Mouse (Mus musculus) midbrain, postnatal 0 days (tissue): ENCODE results near the gene Abcd4. TPM values are rescaled to one million over a fixed set of nuclear protein-coding genes. Genes with fewer than 3 reads are reported as not detected.

ENCODE experiments used
- ATAC-seq: fragments of 200-750 bp; cut with Nextera tagmentation; 2 replicates; pipeline ENCODE4 v1.8.0; 2017; ENCODE audit warnings: moderate number of reproducible peaks, mild to moderate bottlenecking, moderate TSS enrichment, moderate library complexity; ENCODE audit not compliant: low FRiP score
- DNase-seq: peaks from one replicate; pipeline ENCODE4 v3.0.0-alpha.2; 2015; ENCODE audit warnings: low spot score
- H3K27ac ChIP-seq: fragments of 300-500 bp; sonication (generic); 2 replicates; pipeline ENCODE4 v1.5.1; 2014; ENCODE audit warnings: low read depth, mild to moderate bottlenecking, low read length, mixed read lengths
- H3K27me3 ChIP-seq: fragments of 300-500 bp; sonication (generic); 2 replicates; pipeline ENCODE4 v1.6.1; 2014; ENCODE audit warnings: low read length, control low read depth, mixed read lengths; ENCODE audit not compliant: insufficient read depth
- H3K36me3 ChIP-seq: fragments of 300-500 bp; sonication (generic); 2 replicates; pipeline ENCODE4 v1.6.1; 2014; ENCODE audit warnings: low read length, control low read depth, mixed read lengths; ENCODE audit not compliant: insufficient read depth
- H3K4me1 ChIP-seq: fragments of 300-500 bp; sonication (generic); 2 replicates; pipeline ENCODE4 v1.6.1; 2014; ENCODE audit warnings: mild to moderate bottlenecking, control low read depth, antibody characterized with exemption, low read length, mixed read lengths; ENCODE audit not compliant: insufficient read depth
- H3K4me2 ChIP-seq: fragments of 300-500 bp; sonication (generic); 2 replicates; pipeline ENCODE4 v1.6.1; 2014; ENCODE audit warnings: low read depth, mild to moderate bottlenecking, low read length, mixed read lengths; ENCODE audit not compliant: poor library complexity, severe bottlenecking
- H3K4me3 ChIP-seq: fragments of 300-500 bp; sonication (generic); 2 replicates; pipeline ENCODE4 v1.5.1; 2014; ENCODE audit warnings: low read depth, mild to moderate bottlenecking, low read length, moderate library complexity
- H3K9ac ChIP-seq: fragments of 300-500 bp; sonication (generic); replicated peaks from 2 replicates; pipeline ENCODE4 v1.6.1; 2014; ENCODE audit warnings: mild to moderate bottlenecking, low read length, moderate library complexity, mixed read lengths; ENCODE audit not compliant: poor library complexity, severe bottlenecking
- H3K9me3 ChIP-seq: fragments of 300-500 bp; sonication (generic); 2 replicates; pipeline ENCODE4 v1.6.1; 2016; ENCODE audit warnings: low read length, control low read depth
- CTCF ChIP-seq: IDR thresholded peaks from 2 replicates; pipeline ENCODE4 v1.5.1; 2016; ENCODE audit warnings: antibody characterized with exemption, mild to moderate bottlenecking
- WGBS: fragments of 180-500 bp; shearing (Covaris S2); extraction: QIAGEN DNeasy Blood & Tissue Kit; methylation state at CpG from one replicate; pipeline ENCODE4 v1.1.7; 2014; 5-methylcytosine and 5-hydroxymethylcytosine counted together
- polyA plus RNA-seq: library from polyadenylated mRNA; unstranded; fragments of >200 nt; fragmentation: Nextera tagmentation; extraction: Ambion mirVana; gene quantifications from 2 replicates; pipeline ENCODE4 v1.2.1, GENCODE M21; 2015
- total RNA-seq: library from RNA; depleted of rRNA; stranded (reverse); fragments of >200 nt; gene quantifications from 2 replicates; pipeline ENCODE4 v1.2.3, GENCODE M21; 2014

Gene Abcd4
- total and polyA plus RNA-seq, 2 experiments from 2014 or later, result 9.0 to 10.0 TPM

DNA sequence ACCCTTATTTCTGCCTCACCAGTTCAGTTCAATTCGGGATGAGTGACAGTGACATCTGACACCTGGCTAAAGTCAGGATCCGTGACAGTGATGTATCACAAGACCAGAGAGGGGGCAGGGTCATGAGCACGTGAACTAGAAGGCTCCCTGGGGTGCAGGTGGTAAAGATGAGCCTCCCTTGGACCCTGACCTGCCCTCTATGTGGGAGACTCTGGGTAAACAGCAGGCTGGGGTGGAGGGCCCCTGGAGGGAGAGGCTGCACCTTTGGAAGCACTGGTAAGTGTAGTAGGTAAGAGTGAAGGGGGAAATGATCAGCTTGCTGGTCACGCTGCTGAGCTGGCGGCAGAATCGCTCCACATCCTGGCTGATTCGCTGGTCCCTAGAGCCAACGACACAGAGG is 4.7 kb downstream of the Abcd4 start:
- H3K27ac ChIP-seq, result no peak overlapping the region
- no peak overlapping the region for H3K4me3 ChIP-seq
- DNase-seq, result no peak
- no peaks in the 10 kb centered on the region for H3K27me3 ChIP-seq
- TF ChIP-seq CTCF, result no peak
- no peaks in the 10 kb centered on the region for H3K9me3 ChIP-seq
- no peak for ATAC-seq
- WGBS, result 72% methylated on average over 8 of the region's 8 CpGs
- H3K36me3 ChIP-seq, result peaks cover 6% of the 10 kb centered on the region
- no peaks in the 10 kb centered on the region for H3K4me1 ChIP-seq
- H3K9ac ChIP-seq, result no peak overlapping the region
- no peak overlapping the region for H3K4me2 ChIP-seq

DNA sequence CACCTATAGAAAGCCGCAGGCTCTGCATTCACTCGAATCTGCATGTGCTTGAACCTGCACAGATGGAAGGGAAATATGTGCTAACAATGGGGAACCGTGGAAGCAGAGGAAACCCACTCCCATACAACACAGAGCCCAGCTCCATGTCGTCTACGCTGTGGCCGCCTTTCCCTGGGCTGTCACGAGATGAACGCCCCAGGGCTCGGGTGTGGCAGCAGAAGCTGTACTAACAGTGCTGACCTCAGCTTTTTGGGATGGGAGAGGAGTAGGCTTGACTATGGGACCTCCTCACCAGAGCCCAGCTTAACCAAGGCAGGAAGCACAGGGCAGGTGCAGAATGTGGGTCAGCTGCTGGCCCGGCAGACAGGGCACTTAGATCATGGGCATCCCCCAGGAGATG is 5.5 kb downstream of the Abcd4 start:
- Histone ChIP-seq H3K9ac (no peak overlapping the region), H3K27ac (no peak overlapping the region), H3K27me3 (no peaks in the 10 kb centered on the region), H3K4me3 (no peak overlapping the region), H3K9me3 (no peaks in the 10 kb centered on the region), H3K4me2 (no peak overlapping the region), H3K4me1 (no peaks in the 10 kb centered on the region), H3K36me3 (peaks cover 6% of the 10 kb centered on the region)
- no peak for TF ChIP-seq CTCF
- ATAC-seq (no peak), DNase-seq (no peak)
- WGBS, result 92% methylated on average over 10 of the region's 10 CpGs

DNA sequence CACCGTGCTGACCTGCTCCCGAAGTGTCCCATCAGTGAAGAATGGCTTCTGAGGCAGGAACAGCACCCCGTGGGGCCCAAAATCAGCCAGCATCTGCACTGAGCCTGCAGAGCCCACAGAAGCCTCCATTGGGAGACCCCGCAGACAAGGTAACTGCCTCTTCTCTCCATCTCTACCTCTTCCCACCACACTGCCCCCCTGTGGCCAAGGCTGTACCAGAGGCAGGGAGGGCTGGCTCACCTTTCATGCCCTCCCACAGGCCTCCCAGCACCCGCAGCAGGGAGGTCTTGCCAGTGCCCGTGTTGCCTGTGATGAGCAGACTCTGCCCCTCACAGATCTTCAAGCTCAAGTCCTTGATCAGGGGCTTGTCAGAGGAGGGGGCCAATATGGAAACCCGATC is 11.4 kb downstream of the Abcd4 start:
- Histone ChIP-seq H3K36me3 (peaks cover 14% of the 10 kb centered on the region; the same call in 1 of the 2 replicates), H3K4me3 (no peak overlapping the region), H3K27me3 (no peaks in the 10 kb centered on the region), H3K4me2 (no peak overlapping the region), H3K9me3 (no peaks in the 10 kb centered on the region), H3K9ac (no peak overlapping the region), H3K27ac (no peak overlapping the region), H3K4me1 (no peaks in the 10 kb centered on the region)
- WGBS, result 78% methylated on average over 7 of the region's 7 CpGs
- no peak for ATAC-seq
- TF ChIP-seq CTCF, result peak; percentile 32; the same call in 1 of the 2 replicates
- no peak for DNase-seq

DNA sequence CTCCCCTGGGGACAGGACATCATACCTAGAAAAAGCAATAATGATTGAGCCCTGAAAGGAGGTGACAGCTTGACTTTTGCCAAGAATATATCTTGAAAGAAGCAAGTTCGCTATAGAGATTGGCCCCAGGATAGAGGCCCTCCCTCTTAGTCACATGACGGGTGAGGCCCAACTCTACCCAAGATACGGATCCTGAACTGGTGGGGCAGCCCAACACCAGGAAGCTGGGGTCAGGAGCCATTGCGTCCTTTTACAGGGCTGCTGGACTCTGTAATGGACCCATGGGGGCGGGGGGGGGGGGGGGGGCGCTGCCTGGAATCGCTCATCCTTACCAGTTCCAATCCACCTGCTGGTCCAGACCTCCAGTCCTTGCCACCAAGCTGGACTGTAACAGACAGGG is 13.2 kb downstream of the Abcd4 start:
- no peak overlapping the region for H3K4me2 ChIP-seq
- DNase-seq (no peak), ATAC-seq (no peak)
- H3K4me1 ChIP-seq, result no peaks in the 10 kb centered on the region
- WGBS, result 95% methylated on average over 6 of the region's 7 CpGs
- no peak overlapping the region for H3K27ac ChIP-seq
- no peak for TF ChIP-seq CTCF
- H3K9ac ChIP-seq, result no peak overlapping the region
- H3K9me3 ChIP-seq, result no peaks in the 10 kb centered on the region
- H3K36me3 ChIP-seq, result peaks cover 14% of the 10 kb centered on the region; the same call in 1 of the 2 replicates
- H3K27me3 ChIP-seq, result no peaks in the 10 kb centered on the region
- no peak overlapping the region for H3K4me3 ChIP-seq

DNA sequence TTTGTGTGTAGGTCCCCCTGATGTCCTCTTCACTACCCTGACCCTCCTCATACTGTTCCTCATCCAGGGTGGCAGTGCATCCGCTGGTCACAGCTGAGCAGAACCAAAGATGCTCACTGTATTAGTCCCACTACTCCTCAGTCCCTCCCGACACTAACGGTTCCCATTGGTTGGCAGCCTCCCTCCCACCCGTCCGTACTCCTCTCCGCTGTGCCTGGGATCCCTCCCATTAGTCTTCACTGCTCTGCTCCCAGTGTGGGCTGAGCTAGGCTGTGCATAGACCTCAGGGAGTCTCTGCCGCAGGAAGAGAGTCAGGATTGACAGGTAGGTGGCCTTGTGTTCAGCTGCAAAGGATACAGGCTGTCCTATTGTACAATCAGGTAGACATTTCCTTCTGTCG is 18.9 kb downstream of the Abcd4 start:
- Histone ChIP-seq H3K9ac (no peak overlapping the region), H3K9me3 (no peaks in the 10 kb centered on the region), H3K4me2 (no peak overlapping the region), H3K36me3 (peaks cover 5% of the 10 kb centered on the region; the same call in 1 of the 2 replicates), H3K4me1 (no peaks in the 10 kb centered on the region), H3K4me3 (no peak overlapping the region), H3K27ac (no peak overlapping the region), H3K27me3 (peaks cover 7% of the 10 kb centered on the region; the same call in 1 of the 2 replicates)
- no peak for TF ChIP-seq CTCF
- WGBS, result 19% methylated on average over 8 of the region's 8 CpGs
- DNase-seq (no peak), ATAC-seq (0 out of 2 replicates have a peak, but pooled peaks have one; percentile 49)

DNA sequence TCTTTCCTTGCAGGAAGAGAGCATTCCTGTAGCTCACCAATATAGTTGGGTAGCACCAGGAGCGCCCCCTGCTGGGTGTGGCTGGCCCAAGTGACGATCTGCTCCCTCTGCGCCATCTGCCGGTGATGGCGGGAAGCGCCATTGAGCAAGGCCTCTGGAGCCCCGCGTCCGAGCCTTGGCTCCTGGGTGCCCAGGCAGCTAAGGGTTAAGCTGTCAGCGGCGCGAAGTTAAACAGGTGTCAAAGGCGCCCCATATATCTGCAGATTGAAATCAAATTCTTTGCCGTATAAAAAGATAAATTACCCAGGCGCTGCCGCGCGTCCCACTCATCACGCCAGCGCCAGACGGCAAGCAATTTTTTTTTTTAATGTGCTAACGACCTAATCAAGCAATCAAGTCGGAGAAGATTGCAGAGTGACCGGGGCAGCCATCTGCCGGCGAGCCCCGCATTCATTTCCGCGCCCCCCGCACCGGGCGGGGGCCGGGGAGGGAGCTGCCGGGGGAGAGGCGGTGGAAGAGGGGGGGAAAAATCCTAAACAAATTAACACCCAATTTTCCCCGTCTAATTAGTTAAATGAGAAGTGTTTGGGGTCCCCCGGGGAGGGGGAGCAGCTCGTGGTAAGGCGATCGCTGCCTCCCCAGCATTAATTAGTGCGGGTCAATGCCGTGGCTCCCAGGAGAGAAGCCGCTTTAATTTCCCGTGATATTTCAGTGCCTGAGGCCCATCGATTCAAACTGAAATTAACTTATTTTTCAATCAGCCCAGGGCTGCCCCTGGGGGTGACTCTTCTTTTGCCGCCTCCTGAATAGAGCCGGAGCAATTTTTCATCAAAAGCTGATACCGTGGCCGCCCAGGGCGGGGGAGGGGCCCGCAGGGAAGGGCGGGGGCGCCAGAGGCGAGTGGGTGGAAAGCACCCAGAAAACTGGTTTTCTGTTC is 27.1 kb downstream of the Abcd4 start:
- no peaks in the 10 kb centered on the region for H3K4me1 ChIP-seq
- peak; percentile 100 for TF ChIP-seq CTCF
- H3K36me3 ChIP-seq, result no peaks in the 10 kb centered on the region
- DNase-seq, result peak; percentile 93
- H3K4me2 ChIP-seq, result peak overlapping the region; percentile 90
- no peaks in the 10 kb centered on the region for H3K9me3 ChIP-seq
- peak overlapping the region; percentile 74 for H3K9ac ChIP-seq
- no peaks in the 10 kb centered on the region; the same call in 1 of the 2 replicates for H3K27me3 ChIP-seq
- 1% methylated on average over 53 of the region's 54 CpGs for WGBS
- peak; percentile 69 for ATAC-seq
- peak overlapping the region; percentile 53 for H3K4me3 ChIP-seq
- no peak overlapping the region; the same call in 1 of the 2 replicates for H3K27ac ChIP-seq
